Mouse (Mus musculus): Measurements from ENCODE around the gene Minos1. TPM values are rescaled to one million over a fixed set of nuclear protein-coding genes. Genes with fewer than 3 reads are reported as not detected.

Minos1 gene
- polyA plus RNA-seq, 1 experiment from 2014 or later, result 441 TPM

DNA sequence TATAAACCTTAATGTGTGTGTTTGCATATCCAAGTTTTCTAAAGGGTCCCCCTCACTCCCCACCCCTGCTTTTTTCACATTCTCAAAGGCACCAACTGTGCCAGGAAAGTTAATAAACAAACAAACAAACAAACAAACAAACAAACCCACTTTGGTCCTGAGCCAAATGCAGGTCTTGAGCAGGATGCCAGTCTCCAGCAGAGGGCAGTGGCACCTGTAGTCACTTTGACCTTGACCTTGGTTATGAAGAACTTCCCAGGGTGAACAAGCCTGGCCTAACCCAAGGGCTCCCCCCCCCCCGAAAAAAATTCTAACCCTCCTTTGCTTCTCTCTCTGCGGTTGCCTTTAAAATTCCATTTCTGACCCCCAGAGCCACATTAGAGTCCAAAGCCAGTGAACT, 9.4 kb upstream of the Minos1 start:
- H3K9ac ChIP-seq, result no peak overlapping the region
- no peaks in the 10 kb centered on the region for H3K27me3 ChIP-seq
- H3K4me3 ChIP-seq, result no peak overlapping the region
- no peaks in the 10 kb centered on the region for H3K9me3 ChIP-seq
- H3K4me2 ChIP-seq (replicated peaks), result no peak overlapping the region
- H3K36me3 ChIP-seq, result no peaks in the 10 kb centered on the region
- no peak for ATAC-seq (ENCODE audit: low FRiP score, low read depth)
- WGBS, result 66% methylated on average over 2 of the region's 2 CpGs
- H3K4me1 ChIP-seq, result peaks cover 5% of the 10 kb centered on the region; the same call in 1 of the 2 replicates
- H3K27ac ChIP-seq, result no peak overlapping the region

- no peak overlapping the region for H3K4me2 ChIP-seq (replicated peaks)
- no peak for ATAC-seq (ENCODE audit: low FRiP score, low read depth)
- H3K4me1 ChIP-seq, result peaks cover 6% of the 10 kb centered on the region
- no peaks in the 10 kb centered on the region for H3K27me3 ChIP-seq
- H3K36me3 ChIP-seq, result no peaks in the 10 kb centered on the region
- no peaks in the 10 kb centered on the region for H3K9me3 ChIP-seq
- H3K9ac ChIP-seq, result no peak overlapping the region
- no peak overlapping the region for H3K27ac ChIP-seq
- 74% methylated on average over 2 of the region's 2 CpGs for WGBS
- H3K4me3 ChIP-seq, result no peak overlapping the region
These were observed 5.1 kb upstream of the Minos1 start for GRCm38 (mm10) chr4:139136011-139136410.

GRCm38 (mm10) chr4:139133109-139133508, 2.2 kb upstream of the Minos1 start:
- Histone ChIP-seq H3K4me2 (replicated peaks) (no peak overlapping the region), H3K9me3 (no peaks in the 10 kb centered on the region), H3K4me3 (no peak overlapping the region), H3K9ac (no peak overlapping the region), H3K27ac (no peak overlapping the region), H3K4me1 (peaks cover 25% of the 10 kb centered on the region), H3K27me3 (no peaks in the 10 kb centered on the region), H3K36me3 (no peaks in the 10 kb centered on the region)
- no peak for ATAC-seq (ENCODE audit: low FRiP score, low read depth)
- WGBS, result 78% methylated on average over 5 of the region's 5 CpGs

- H3K4me2 ChIP-seq (replicated peaks), result peak overlapping the region; percentile 92
- no peaks in the 10 kb centered on the region for H3K27me3 ChIP-seq
- no peak overlapping the region for H3K9ac ChIP-seq
- H3K27ac ChIP-seq, result no peak overlapping the region
- 81% methylated on average over 14 of the region's 14 CpGs for WGBS
- H3K4me3 ChIP-seq, result peak overlapping the region; percentile 93; the same call in 1 of the 2 replicates
- no peak for ATAC-seq (ENCODE audit: low FRiP score, low read depth)
- H3K4me1 ChIP-seq, result peaks cover 25% of the 10 kb centered on the region
- H3K9me3 ChIP-seq, result 0 out of 2 replicates have a peak, but pooled peaks cover 2% of the 10 kb centered on the region
- peaks cover 2% of the 10 kb centered on the region; the same call in 1 of the 2 replicates for H3K36me3 ChIP-seq
These were observed 1.2 kb upstream of the Minos1 start for GRCm38 (mm10) chr4:139131858-139132672.

- ATAC-seq (ENCODE audit: low FRiP score, low read depth), result peak; percentile 21; the same call in 1 of the 2 replicates
- Histone ChIP-seq H3K27ac (peak overlapping the region; percentile 85), H3K4me1 (peaks cover 25% of the 10 kb centered on the region), H3K36me3 (peaks cover 9% of the 10 kb centered on the region), H3K9me3 (peaks cover 6% of the 10 kb centered on the region; the same call in 1 of the 2 replicates), H3K9ac (peak overlapping the region; percentile 95), H3K4me2 (replicated peaks) (peak overlapping the region; percentile 92), H3K27me3 (no peaks in the 10 kb centered on the region), H3K4me3 (peak overlapping the region; percentile 93)
- 3% methylated on average over 57 of the region's 57 CpGs for WGBS
These were observed 860 bp downstream of the Minos1 start for GRCm38 (mm10) chr4:139129806-139130700.

GRCm38 (mm10) chr4:139126475-139126874, 4.4 kb downstream of the Minos1 start:
- no peak overlapping the region for H3K9ac ChIP-seq
- no peak overlapping the region for H3K4me3 ChIP-seq
- H3K27me3 ChIP-seq, result no peaks in the 10 kb centered on the region
- H3K9me3 ChIP-seq, result peaks cover 6% of the 10 kb centered on the region; the same call in 1 of the 2 replicates
- WGBS, result 92% methylated on average over 3 of the region's 3 CpGs
- H3K4me2 ChIP-seq (replicated peaks), result no peak overlapping the region
- peaks cover 9% of the 10 kb centered on the region for H3K36me3 ChIP-seq
- no peak overlapping the region for H3K27ac ChIP-seq
- H3K4me1 ChIP-seq, result peaks cover 20% of the 10 kb centered on the region
- ATAC-seq (ENCODE audit: low FRiP score, low read depth), result no peak

DNA sequence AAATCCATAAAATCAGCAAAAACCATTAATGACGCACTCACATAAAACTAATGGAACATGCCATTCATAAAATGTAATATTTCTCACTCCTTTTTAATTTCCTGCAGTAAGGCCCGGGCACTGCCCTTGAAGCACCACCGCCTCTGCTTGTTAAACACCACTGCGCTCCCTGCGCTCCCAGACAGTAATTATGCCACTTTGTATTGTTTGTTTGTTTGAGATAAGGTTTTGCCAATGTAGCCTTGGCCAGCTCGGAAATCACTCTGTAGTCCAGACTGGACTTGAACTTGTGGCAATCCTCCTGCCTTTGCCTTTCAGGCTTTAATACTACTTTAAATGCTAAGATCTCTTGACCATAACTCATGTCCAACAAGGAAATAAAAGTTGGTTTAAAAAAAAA, 6.0 kb downstream of the Minos1 start:
- 74% methylated on average over 6 of the region's 6 CpGs for WGBS
- no peak for ATAC-seq (ENCODE audit: low FRiP score, low read depth)
- no peak overlapping the region for H3K4me3 ChIP-seq

DNA sequence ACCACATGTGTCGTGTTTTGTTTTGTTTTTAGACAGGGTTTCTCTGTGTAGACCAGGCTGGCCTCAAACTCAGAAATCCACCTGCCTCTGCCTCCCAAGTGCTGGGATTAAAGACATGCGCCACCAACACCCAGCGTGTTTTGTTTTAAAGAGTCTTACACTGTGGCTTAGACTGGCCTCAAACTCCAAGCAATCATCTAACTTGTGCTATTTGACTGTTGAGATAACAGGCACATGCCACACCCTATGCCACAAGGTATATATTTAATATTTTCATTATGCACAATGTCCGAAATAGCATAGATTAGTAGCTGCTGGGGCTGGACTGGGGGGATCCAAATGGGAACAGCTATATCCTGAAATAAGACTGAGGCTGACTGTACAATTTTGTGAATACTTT, 8.4 kb downstream of the Minos1 start:
- no peaks in the 10 kb centered on the region for H3K27me3 ChIP-seq
- H3K4me1 ChIP-seq, result peaks cover 25% of the 10 kb centered on the region
- ATAC-seq (ENCODE audit: low FRiP score, low read depth), result no peak

More for the DNA sequence above, 6.0 kb downstream of the Minos1 start:
- peaks cover 27% of the 10 kb centered on the region for H3K4me1 ChIP-seq
- H3K9me3 ChIP-seq, result peaks cover 6% of the 10 kb centered on the region; the same call in 1 of the 2 replicates
- no peak overlapping the region for H3K4me2 ChIP-seq (replicated peaks)
- H3K36me3 ChIP-seq, result peaks cover 9% of the 10 kb centered on the region
- no peaks in the 10 kb centered on the region for H3K27me3 ChIP-seq
- no peak overlapping the region for H3K27ac ChIP-seq
- no peak overlapping the region for H3K9ac ChIP-seq

GRCm38 (mm10) chr4:139120998-139121397, 9.9 kb downstream of the Minos1 start:
- ATAC-seq (ENCODE audit: low FRiP score, low read depth), result no peak
- no peak overlapping the region for H3K4me2 ChIP-seq (replicated peaks)
- no peak overlapping the region for H3K9ac ChIP-seq
- H3K4me1 ChIP-seq, result peaks cover 25% of the 10 kb centered on the region
- H3K4me3 ChIP-seq, result no peak overlapping the region
- H3K27ac ChIP-seq, result no peak overlapping the region
- H3K27me3 ChIP-seq, result no peaks in the 10 kb centered on the region
- no peaks in the 10 kb centered on the region for H3K9me3 ChIP-seq
- 54% methylated on average over 7 of the region's 7 CpGs for WGBS
- H3K36me3 ChIP-seq, result no peaks in the 10 kb centered on the region

More for the DNA sequence above, 8.4 kb downstream of the Minos1 start:
- Histone ChIP-seq H3K4me2 (replicated peaks) (no peak overlapping the region), H3K27ac (no peak overlapping the region), H3K4me3 (no peak overlapping the region), H3K9ac (no peak overlapping the region), H3K36me3 (peaks cover 9% of the 10 kb centered on the region), H3K9me3 (peaks cover 6% of the 10 kb centered on the region; the same call in 1 of the 2 replicates)
- WGBS, result 96% methylated on average over 4 of the region's 4 CpGs

DNA sequence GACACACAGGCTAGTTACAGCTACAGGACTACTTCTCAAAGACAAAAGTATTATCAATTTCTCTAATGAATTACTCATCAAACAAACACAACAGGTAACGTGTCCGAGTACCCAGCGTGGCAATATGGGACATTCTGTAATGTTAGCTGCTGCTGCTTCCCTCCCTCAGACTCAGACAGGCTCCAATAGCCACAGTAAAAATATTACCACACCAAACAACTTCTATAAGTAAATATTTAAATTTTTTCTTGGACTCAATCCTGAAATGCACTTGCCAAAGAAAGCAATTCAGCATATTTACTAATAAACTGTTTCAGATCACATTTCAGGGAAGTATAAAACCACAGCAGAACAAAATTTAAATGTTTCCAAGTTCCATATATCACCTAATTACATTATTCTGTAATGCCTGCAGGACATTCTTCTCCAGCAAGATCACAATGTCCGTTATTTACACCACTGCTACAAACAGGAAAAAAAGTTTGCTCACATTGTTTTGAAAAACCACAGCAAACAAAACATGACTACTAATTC, 10.6 kb downstream of the Minos1 start:
- Histone ChIP-seq H3K36me3 (no peaks in the 10 kb centered on the region), H3K4me3 (no peak overlapping the region), H3K27me3 (no peaks in the 10 kb centered on the region), H3K9me3 (no peaks in the 10 kb centered on the region), H3K4me1 (peaks cover 25% of the 10 kb centered on the region), H3K9ac (no peak overlapping the region), H3K4me2 (replicated peaks) (no peak overlapping the region), H3K27ac (no peak overlapping the region)
- no peak for ATAC-seq (ENCODE audit: low FRiP score, low read depth)
- 65% methylated on average over 4 of the region's 4 CpGs for WGBS

GRCm38 (mm10) chr4:139116356-139117063, 14.4 kb downstream of the Minos1 start:
- WGBS, result 96% methylated on average over 3 of the region's 3 CpGs
- Histone ChIP-seq H3K27me3 (no peaks in the 10 kb centered on the region), H3K36me3 (no peaks in the 10 kb centered on the region), H3K4me1 (peaks cover 33% of the 10 kb centered on the region), H3K4me3 (no peak overlapping the region), H3K9ac (no peak overlapping the region), H3K27ac (no peak overlapping the region), H3K4me2 (replicated peaks) (no peak overlapping the region), H3K9me3 (no peaks in the 10 kb centered on the region)
- no peak for ATAC-seq (ENCODE audit: low FRiP score, low read depth)
